Mouse (Mus musculus) spleen, adult 2 months (tissue): ENCODE measurements at regions not wholly inside any gene's neighbourhood (a gene's known extent, or its start where the extent isn't known, plus 50 kb on each side); places are given as distances from the start of the nearest gene placed in this dataset.

Experiments used
- CTCF ChIP-seq: fragments of 200-500 bp; IDR thresholded peaks from 2 replicates; pipeline ENCODE4 v1.5.1; 2011; ENCODE audit warnings: mild to moderate bottlenecking, inconsistent platforms; ENCODE audit not compliant: insufficient read depth, insufficient read length, insufficient replicate concordance; ENCODE audit errors: extremely low read depth
- POLR2A ChIP-seq: fragments of 200-500 bp; IDR thresholded peaks from 2 replicates; pipeline ENCODE4 v1.6.1; 2011; ENCODE audit warnings: low read depth, low read length, inconsistent platforms

GRCm38 (mm10) chr5:35215480-35216195 is 62.5 kb upstream of the Adra2c start:
- TF ChIP-seq CTCF (no peak), POLR2A (no peak)
